8 mouse cellular contexts compared by ENCODE assay signal in the genomic region with DNA sequence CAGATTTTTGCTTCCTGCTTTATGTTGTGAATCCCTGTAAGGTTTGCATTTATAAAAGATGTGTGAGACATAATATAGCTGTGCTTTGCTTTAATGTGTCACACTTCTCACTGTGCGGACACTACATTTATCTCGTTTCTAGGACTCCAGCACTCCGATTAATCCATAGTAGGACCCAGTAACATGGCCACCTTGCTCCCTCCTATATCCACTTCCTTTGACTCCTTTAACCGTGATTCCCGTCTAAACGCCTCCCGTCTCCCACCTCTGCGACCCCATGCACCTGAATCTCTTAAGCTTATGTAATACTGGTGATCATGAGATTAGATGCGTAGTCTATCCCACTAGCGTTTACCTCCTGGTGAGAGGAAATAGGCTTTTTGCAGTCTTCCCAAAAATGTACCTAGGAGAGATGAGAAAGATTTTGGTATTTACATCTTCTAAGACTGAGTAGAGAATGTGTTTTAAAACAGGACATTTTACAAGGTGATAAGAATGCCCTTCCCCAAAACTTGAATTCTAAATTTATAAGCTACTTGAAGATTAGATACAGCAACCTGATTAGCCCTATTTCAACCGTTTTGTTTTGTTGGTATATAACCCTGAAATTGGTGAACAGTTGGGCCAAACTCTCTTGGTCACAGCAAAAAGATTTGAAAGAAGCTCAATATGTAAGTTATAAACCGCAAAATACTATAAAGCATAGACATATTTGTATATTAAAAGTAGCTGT. TPM values are rescaled to one million over a fixed set of nuclear protein-coding genes. Genes with fewer than 3 reads are reported as not detected.
DNase-seq lines count a peak whose midpoint lies in the region; ATAC-seq and TF ChIP-seq lines count a peak whose summit lies in the region.

No protein-coding gene starts in this region.

- DNase-seq in neural tube, embryonic 11.5 days (ENCODE audit: low spot score): no peak
- DNase-seq in neural tube, embryonic 10.5 days (ENCODE audit: extremely low spot score, low spot score): no peak
- no peak for DNase-seq in embryonic facial prominence, embryonic 14.5 days (ENCODE audit: low spot score)
- no peak for DNase-seq in right cerebral cortex, postnatal 14 days
- no peak for DNase-seq in layer of hippocampus, adult 11-12 months (ENCODE audit: low spot score)

- peaks cover 6% of the 10 kb centered on the region; the same call in 1 of the 2 replicates for H3K36me3 ChIP-seq in neural tube, embryonic 11.5 days (ENCODE audit: control insufficient read depth, insufficient read depth, low read length)
- H3K36me3 ChIP-seq in embryonic facial prominence, embryonic 14.5 days (ENCODE audit: control insufficient read depth, insufficient read depth, low read length): peaks cover 17% of the 10 kb centered on the region
- peaks cover 5% of the 10 kb centered on the region; the same call in 1 of the 2 replicates for H3K36me3 ChIP-seq in intestine, postnatal 0 days (ENCODE audit: control insufficient read depth, insufficient read depth)

- no peak for ATAC-seq in neural tube, embryonic 11.5 days (ENCODE audit: insufficient read depth, low FRiP score, low TSS enrichment)
- no peak for ATAC-seq in embryonic facial prominence, embryonic 14.5 days (ENCODE audit: low read depth)
- ATAC-seq in intestine, postnatal 0 days: no peak
- ATAC-seq in frontal cortex, adult (ENCODE audit: low TSS enrichment): no peak

- H3K9ac ChIP-seq in neural tube, embryonic 11.5 days (ENCODE audit: low read length): peak overlapping the region; percentile 88
- peak overlapping the region; percentile 89 for H3K9ac ChIP-seq in embryonic facial prominence, embryonic 14.5 days (ENCODE audit: low read depth, low read length)
- H3K9ac ChIP-seq in intestine, postnatal 0 days (ENCODE audit: low read depth, low read length): peak overlapping the region; percentile 77

- H3K27me3 ChIP-seq in neural tube, embryonic 11.5 days (ENCODE audit: control insufficient read depth, insufficient read depth, low read length): no peaks in the 10 kb centered on the region
- no peaks in the 10 kb centered on the region for H3K27me3 ChIP-seq in embryonic facial prominence, embryonic 14.5 days (replicated peaks; ENCODE audit: control insufficient read depth, insufficient read depth, low read length)
- no peaks in the 10 kb centered on the region for H3K27me3 ChIP-seq in intestine, postnatal 0 days (replicated peaks; ENCODE audit: control insufficient read depth, insufficient read depth, low read length)

- TF ChIP-seq CTCF in intestine, postnatal 0 days (IDR thresholded peaks at IDR 0.05; ENCODE audit: low read depth): no peak
- no peak for TF ChIP-seq CTCF in olfactory bulb, adult 2 months (IDR thresholded peaks at IDR 0.05; ENCODE audit: insufficient read depth, low read depth, low read length)

- TF ChIP-seq POLR2A in olfactory bulb, adult 2 months (IDR thresholded peaks at IDR 0.05; ENCODE audit: insufficient read depth, low read depth, low read length): no peak

- peak overlapping the region; percentile 88 for H3K27ac ChIP-seq in neural tube, embryonic 11.5 days (ENCODE audit: low read depth, low read length)
- peak overlapping the region; percentile 95 for H3K27ac ChIP-seq in embryonic facial prominence, embryonic 14.5 days (replicated peaks; ENCODE audit: low read depth, low read length)
- H3K27ac ChIP-seq in intestine, postnatal 0 days (ENCODE audit: low read depth, low read length): peak overlapping the region; percentile 98
- H3K27ac ChIP-seq in olfactory bulb, adult 2 months (ENCODE audit: insufficient read depth, low read depth, low read length): peak overlapping the region; percentile 88

- peaks cover 20% of the 10 kb centered on the region for H3K4me1 ChIP-seq in neural tube, embryonic 11.5 days (ENCODE audit: control insufficient read depth, insufficient read depth, low read length)
- peaks cover 19% of the 10 kb centered on the region for H3K4me1 ChIP-seq in embryonic facial prominence, embryonic 14.5 days (ENCODE audit: control insufficient read depth, insufficient read depth, low read length)
- peaks cover 6% of the 10 kb centered on the region; the same call in 1 of the 2 replicates for H3K4me1 ChIP-seq in intestine, postnatal 0 days (replicated peaks; ENCODE audit: control insufficient read depth, insufficient read depth, low read length)
- H3K4me1 ChIP-seq in olfactory bulb, adult 2 months (ENCODE audit: control insufficient read depth, insufficient read depth, low read length): peaks cover 20% of the 10 kb centered on the region

- peak overlapping the region; percentile 96 for H3K4me3 ChIP-seq in neural tube, embryonic 11.5 days (ENCODE audit: low read depth, low read length)
- H3K4me3 ChIP-seq in embryonic facial prominence, embryonic 14.5 days (ENCODE audit: low read depth, low read length): peak overlapping the region; percentile 96
- H3K4me3 ChIP-seq in intestine, postnatal 0 days (ENCODE audit: low read depth, low read length): peak overlapping the region; percentile 98
- H3K4me3 ChIP-seq in olfactory bulb, adult 2 months (ENCODE audit: insufficient read depth, low read depth, low read length): peak overlapping the region; percentile 69

- peak overlapping the region; percentile 66 for H3K4me2 ChIP-seq in neural tube, embryonic 11.5 days (ENCODE audit: low read depth)
- peak overlapping the region; percentile 61 for H3K4me2 ChIP-seq in embryonic facial prominence, embryonic 14.5 days (ENCODE audit: low read depth, low read length)
- H3K4me2 ChIP-seq in intestine, postnatal 0 days (replicated peaks; ENCODE audit: low read depth): peak overlapping the region; percentile 80

- 11% methylated on average over 12 of the region's 12 CpGs for whole genome bisulfite sequencing in neural tube, embryonic 11.5 days
- WGBS in embryonic facial prominence, embryonic 14.5 days: 13% methylated on average over 12 of the region's 12 CpGs
- 12% methylated on average over 12 of the region's 12 CpGs for WGBS in intestine, postnatal 0 days
- WGBS in olfactory bulb, adult 2 months: 12% methylated on average over 12 of the region's 12 CpGs

- no peaks in the 10 kb centered on the region for H3K9me3 ChIP-seq in neural tube, embryonic 11.5 days (ENCODE audit: control insufficient read depth, low read length)
- H3K9me3 ChIP-seq in embryonic facial prominence, embryonic 14.5 days (ENCODE audit: control insufficient read depth, low read length): no peaks in the 10 kb centered on the region
- H3K9me3 ChIP-seq in intestine, postnatal 0 days (ENCODE audit: control insufficient read depth): no peaks in the 10 kb centered on the region

RNA-seq across cellular contexts. Expression of gene Rbm15, which starts 0.9 kb away (rescaled TPM):
- 17.2 and 18.3 TPM in 2 replicates for polyA plus RNA-seq in neural tube, embryonic 11.5 days (2014; fragmentation: Nextera tagmentation; extraction: Ambion mirVana)
- 13.5 and 13.7 TPM in 2 replicates for polyA plus RNA-seq in embryonic facial prominence, embryonic 14.5 days (2014; fragmentation: Nextera tagmentation; extraction: Ambion mirVana)
- polyA plus RNA-seq in intestine, postnatal 0 days (2015; fragmentation: Nextera tagmentation; extraction: Ambion mirVana): 8.0 and 9.5 TPM in 2 replicates
- 50.8 TPM in 1 of 2 replicates, not detected in the other for polyA plus RNA-seq in olfactory bulb, adult 2 months (2012; ENCODE audit: insufficient read depth, insufficient read length, low replicate concordance, missing spikeins)

RNA-seq across cellular contexts. Expression of gene Slc16a4, which starts 43.3 kb away (rescaled TPM):
- polyA plus RNA-seq in neural tube, embryonic 11.5 days (2014; fragmentation: Nextera tagmentation; extraction: Ambion mirVana): 1.6 and 1.9 TPM in 2 replicates
- 6.5 and 8.0 TPM in 2 replicates for polyA plus RNA-seq in embryonic facial prominence, embryonic 14.5 days (2014; fragmentation: Nextera tagmentation; extraction: Ambion mirVana)
- polyA plus RNA-seq in intestine, postnatal 0 days (2015; fragmentation: Nextera tagmentation; extraction: Ambion mirVana): 0.83 and 1.6 TPM in 2 replicates
- not detected in 2 replicates for polyA plus RNA-seq in olfactory bulb, adult 2 months (2012; ENCODE audit: insufficient read depth, insufficient read length, low replicate concordance, missing spikeins)

RNA-seq across cellular contexts. Expression of gene Lamtor5, which starts 55.7 kb away (rescaled TPM):
- 187 and 189 TPM in 2 replicates for polyA plus RNA-seq in neural tube, embryonic 11.5 days (2014; fragmentation: Nextera tagmentation; extraction: Ambion mirVana)
- polyA plus RNA-seq in embryonic facial prominence, embryonic 14.5 days (2014; fragmentation: Nextera tagmentation; extraction: Ambion mirVana): 182 and 192 TPM in 2 replicates
- polyA plus RNA-seq in intestine, postnatal 0 days (2015; fragmentation: Nextera tagmentation; extraction: Ambion mirVana): 206 and 210 TPM in 2 replicates
- polyA plus RNA-seq in olfactory bulb, adult 2 months (2012; ENCODE audit: insufficient read depth, insufficient read length, low replicate concordance, missing spikeins): not detected in 2 replicates

Comparison
In these comparisons a context has a peak if more than half of its experiments do, and no peak if none do; other contexts are left out.
1. RNA of gene Lamtor5, which starts 55.7 kb away (polyA plus RNA-seq): 206 to 210 TPM in intestine, postnatal 0 days, 182 to 192 TPM in embryonic facial prominence, embryonic 14.5 days and 187 to 189 TPM in neural tube, embryonic 11.5 days; not detected in olfactory bulb, adult 2 months; every median in the first group is over 100 times any median in the second.
2. Peak in every context shown above with its lines, with median percentiles within 50 percentile points of each other: H3K27ac ChIP-seq, H3K4me2 ChIP-seq, H3K4me3 ChIP-seq and H3K9ac ChIP-seq.